Mouse (Mus musculus) urinary bladder, adult 18-20 months (tissue): Measurements from ENCODE around the gene Ceacam3.
"Not testable (repeated sequence)": the region's sequence is repeated elsewhere in the genome, so short reads cannot be mapped to it uniquely, and the experiment has no call there.

Source experiments
- DNase-seq, 2 experiments: peaks; one replicate each; pipeline ENCODE4 v3.0.0; 2022; ENCODE audit warnings: low spot score in 2 of 2, mixed read lengths in 2 of 2

Gene Ceacam3

DNA sequence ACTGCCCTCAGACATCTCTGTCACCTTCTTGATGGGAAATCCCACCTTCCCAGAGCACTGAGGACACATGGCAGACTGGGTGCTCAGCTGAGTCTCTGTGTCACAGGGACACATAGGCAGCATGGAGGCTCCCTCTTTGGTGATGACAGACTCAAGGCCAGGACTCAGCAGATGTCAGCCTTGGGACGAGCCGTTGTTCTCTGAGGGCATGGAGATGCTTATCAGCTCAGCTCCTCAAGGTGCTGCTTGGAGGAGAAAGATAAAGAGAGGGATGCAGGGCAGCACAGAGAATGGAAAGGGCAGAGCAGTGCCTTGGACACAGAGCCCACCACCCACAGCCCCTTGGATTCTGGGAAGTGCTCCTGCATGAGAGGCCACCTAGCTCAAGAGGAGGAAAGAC is at the start of gene Ceacam3:
Ceacam3 (plus strand) TSS at position 352 of the 400 bp plus-strand sequence.
- DNase-seq, result no peak

DNA sequence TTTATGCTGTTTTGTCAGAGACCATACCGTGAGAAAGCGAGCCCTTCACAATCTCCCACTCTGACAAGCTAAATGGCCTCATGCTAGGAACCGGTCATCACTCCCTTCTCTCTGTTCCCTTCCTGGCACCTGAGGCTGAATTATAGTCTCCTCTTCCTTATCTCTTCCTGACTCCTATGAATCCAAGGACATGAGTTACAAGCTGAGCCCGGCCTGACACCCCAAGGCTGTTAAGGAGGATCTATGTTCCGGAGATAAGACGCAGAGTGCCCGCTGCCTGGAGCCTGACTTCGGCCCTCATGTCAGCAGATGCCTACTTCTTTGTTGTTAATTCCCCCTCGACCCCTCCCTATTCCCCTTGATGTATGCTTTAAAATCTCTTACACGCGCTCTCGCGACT is 48.5 kb upstream of the Ceacam3 start:
- DNase-seq, result not testable (repeated sequence)

- DNase-seq, result no peak
Observed at GRCm38 (mm10) chr7:17135307-17135706, 14.8 kb upstream of the Ceacam3 start.

DNA sequence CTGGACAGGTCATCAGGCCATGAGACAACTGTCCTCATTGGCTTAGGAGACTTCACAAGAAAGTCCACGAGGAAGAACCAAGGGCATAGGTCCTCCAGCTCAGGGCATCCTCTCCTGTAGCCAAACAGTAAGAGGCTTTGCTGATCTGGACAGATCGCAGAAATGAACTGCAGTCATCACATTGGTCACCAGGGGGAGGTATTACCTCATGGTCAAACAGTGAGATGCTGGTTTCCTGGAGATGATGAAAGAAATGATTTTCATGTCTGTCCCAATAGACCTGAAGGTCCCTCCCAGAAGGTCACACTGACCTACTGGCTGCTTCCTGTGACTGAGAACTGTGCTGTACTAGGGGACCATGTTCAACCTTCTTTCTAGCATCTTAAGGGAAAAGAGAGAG is 5.6 kb downstream of the Ceacam3 start:
- DNase-seq, result peak; percentile 23 to 47

- DNase-seq, result no peak
Observed at GRCm38 (mm10) chr7:17156885-17157677, 7.0 kb downstream of the Ceacam3 start.

GRCm38 (mm10) chr7:17159011-17159410 is 8.9 kb downstream of the Ceacam3 start:
- no peak for DNase-seq

DNA sequence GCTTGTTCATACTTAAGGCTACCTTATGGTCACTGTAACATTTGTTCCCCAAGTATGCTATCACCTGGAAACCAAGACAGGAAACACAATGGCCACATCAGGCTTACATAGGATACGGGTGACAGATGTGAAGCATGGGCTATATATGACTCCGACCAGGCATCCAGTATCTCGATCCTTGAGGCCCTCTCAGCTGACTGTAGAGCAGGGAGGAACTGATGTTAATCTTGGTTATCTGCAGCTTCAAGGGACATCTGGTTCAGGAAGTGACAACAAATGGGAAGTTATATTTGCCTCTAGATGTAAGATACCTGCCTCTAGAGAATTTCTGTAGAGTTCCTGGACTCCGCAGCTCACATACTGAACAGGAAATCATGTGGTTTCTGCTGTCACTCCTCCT is 21.7 kb downstream of the Ceacam3 start:
- no peak for DNase-seq

DNA sequence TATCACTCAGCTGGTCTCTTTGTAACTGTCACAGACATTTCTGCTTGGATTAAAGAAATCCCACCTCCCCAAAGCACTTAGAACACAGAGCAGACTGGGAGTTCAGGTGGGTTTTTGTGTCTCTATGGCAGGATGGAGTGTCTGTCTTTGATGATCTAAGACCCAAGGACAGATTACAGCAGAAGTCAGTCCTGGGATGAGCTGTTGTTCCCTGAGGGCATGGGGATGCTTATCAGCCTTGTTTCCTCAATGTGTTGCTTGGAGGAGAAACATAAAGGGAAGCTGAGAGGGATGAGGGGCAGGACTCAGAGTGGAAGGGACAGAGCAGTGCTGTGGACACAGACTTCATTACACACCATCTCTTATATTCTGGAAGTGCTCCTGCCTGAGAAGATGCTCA is 53.1 kb downstream of the Ceacam3 start, which contains the start of gene Psg29:
Psg29 (plus strand) TSS at position 301 of the 400 bp plus-strand sequence.
- DNase-seq, result no peak

DNA sequence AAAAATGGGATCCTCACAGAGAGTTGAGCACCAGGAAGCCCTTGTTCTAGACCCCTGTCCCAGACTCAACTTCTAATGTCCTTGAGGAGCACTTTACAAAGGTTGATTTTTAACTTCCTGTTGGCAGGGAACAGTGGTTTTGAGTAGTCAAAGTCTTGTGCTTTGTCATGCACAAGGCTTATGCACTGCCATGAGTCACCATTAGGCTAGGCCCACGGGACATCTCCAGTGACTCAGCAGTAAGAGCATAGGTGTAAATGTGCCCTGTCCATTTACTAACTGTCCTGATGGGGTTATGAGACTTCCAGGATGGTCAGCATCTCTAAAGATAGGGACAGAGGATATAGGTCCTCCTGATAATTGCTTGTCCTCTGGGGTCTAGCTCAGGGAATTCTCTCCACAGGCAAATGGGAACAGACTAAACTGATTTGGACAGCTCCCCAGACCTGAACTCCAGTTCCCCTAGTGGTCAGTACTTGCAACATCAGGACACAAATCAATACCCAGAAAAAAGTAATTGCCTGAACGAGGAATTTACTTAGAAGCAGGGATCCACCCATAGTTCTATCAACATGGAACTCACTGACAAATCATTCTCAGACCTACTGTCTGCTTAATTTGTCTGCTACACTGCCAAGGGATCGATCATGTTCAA is 55.6 kb downstream of the Ceacam3 start:
- DNase-seq, result no peak
